24 mouse cellular contexts compared by ENCODE assay signal in the genomic region with DNA sequence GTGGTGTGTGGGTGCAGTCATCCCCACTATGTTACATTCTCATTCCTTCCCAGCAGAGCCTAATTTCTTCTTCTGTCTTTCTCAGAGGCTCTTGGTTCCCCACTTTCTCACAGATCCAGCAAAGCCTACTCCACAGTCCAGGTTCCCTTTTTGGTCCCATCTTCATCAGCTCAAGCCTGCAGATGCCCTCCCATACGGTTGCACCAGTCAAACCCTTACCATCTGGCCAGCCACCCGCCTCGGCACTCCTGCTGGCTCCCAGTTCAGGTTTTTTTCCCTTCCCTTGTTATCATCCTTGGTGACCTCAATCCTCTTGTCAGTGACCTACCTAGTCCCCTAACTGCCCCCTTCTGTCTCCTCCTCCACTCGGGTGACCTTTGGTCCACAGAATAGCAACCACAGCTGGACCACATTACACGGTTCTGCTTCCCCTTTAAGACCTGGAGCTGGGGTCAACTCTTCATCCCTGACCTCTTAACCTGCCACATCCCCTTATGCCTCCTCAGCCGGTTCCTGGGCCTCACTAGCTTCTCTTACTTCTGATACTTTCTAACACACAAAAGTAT.
DNase-seq lines count a peak whose midpoint lies in the region; ATAC-seq lines count a peak whose summit lies in the region.
"Had no signal": no experiment of that assay in that cellular context is flagged by ENCODE, and none has a peak within 500 bp of the region (broad histone marks: within the 10 kb centered on the region; RNA-seq: fewer than 3 reads in every experiment).

No protein-coding gene starts in this region.

- H3K9ac ChIP-seq in neural tube, embryonic 15.5 days (replicated peaks) = no peak overlapping the region
- H3K9ac ChIP-seq: forebrain, postnatal 0 days; intestine, embryonic 15.5 days; limb, embryonic 13.5 days; liver, embryonic 14.5 days; lung, embryonic 15.5 days had no signal

- H3K4me3 ChIP-seq in neural tube, embryonic 15.5 days (replicated peaks) = no peak overlapping the region
- H3K4me3 ChIP-seq: forebrain, embryonic 10.5 days; heart, embryonic 10.5 days; intestine, embryonic 15.5 days; limb, embryonic 13.5 days; lung, embryonic 15.5 days had no signal

- ATAC-seq in neural tube, embryonic 15.5 days (ENCODE audit: low FRiP score) = no peak
- ATAC-seq: activated CD4-positive, CD25-positive, alpha-beta regulatory T cell, adult 4 months; forebrain, postnatal 0 days; hindbrain, embryonic 16.5 days; intestine, embryonic 15.5 days had no signal

- WGBS in neural tube, embryonic 15.5 days = 33% methylated on average over 6 of the region's 6 CpGs

- H3K27me3 ChIP-seq in neural tube, embryonic 15.5 days (replicated peaks) = no peaks in the 10 kb centered on the region
- H3K27me3 ChIP-seq: intestine, embryonic 15.5 days; limb, embryonic 13.5 days; lung, embryonic 15.5 days had no signal

- no peaks in the 10 kb centered on the region for H3K4me1 ChIP-seq in neural tube, embryonic 15.5 days
- H3K4me1 ChIP-seq: intestine, embryonic 15.5 days had no signal

- no peaks in the 10 kb centered on the region for H3K36me3 ChIP-seq in neural tube, embryonic 15.5 days
- H3K36me3 ChIP-seq: forebrain, embryonic 10.5 days; heart, embryonic 10.5 days; intestine, embryonic 15.5 days; limb, embryonic 13.5 days; lung, embryonic 15.5 days had no signal

- no peak overlapping the region for H3K27ac ChIP-seq in neural tube, embryonic 15.5 days (replicated peaks)
- H3K27ac ChIP-seq: forebrain, embryonic 10.5 days; heart, embryonic 10.5 days; intestine, embryonic 15.5 days; limb, embryonic 13.5 days; liver, embryonic 14.5 days; lung, embryonic 15.5 days had no signal

- DNase-seq in cerebellum, adult 11 months = peak; percentile 44
- no peak for DNase-seq in cerebellum, postnatal 4 days (ENCODE audit: low spot score in 2 of 2)
- DNase-seq in neural tube, embryonic 10.5 days (ENCODE audit: extremely low spot score, low spot score) = peak; percentile 47
- peak; percentile 84 for DNase-seq in embryo, embryonic 10 days (ENCODE audit: low spot score)
- no peak for DNase-seq in kidney, postnatal 10 days
- no peak for DNase-seq in kidney, postnatal 4 days
- DNase-seq in right cerebral cortex, postnatal 14 days = no peak
- DNase-seq: adrenal gland, adult 8-10 months; forebrain, postnatal 0 days; gastrocnemius, postnatal 36 days; heart, postnatal 4 days; kidney, adult 8-10 months; kidney, postnatal 25 days; layer of hippocampus, postnatal 36 days; lung, postnatal 4 days had no signal

- no peak overlapping the region for H3K4me2 ChIP-seq in neural tube, embryonic 15.5 days
- H3K4me2 ChIP-seq: intestine, embryonic 15.5 days; limb, embryonic 13.5 days; lung, embryonic 15.5 days had no signal

- H3K9me3 ChIP-seq in neural tube, embryonic 15.5 days (replicated peaks) = no peaks in the 10 kb centered on the region
- H3K9me3 ChIP-seq: forebrain, embryonic 10.5 days; heart, embryonic 10.5 days; intestine, embryonic 15.5 days; limb, embryonic 13.5 days; lung, embryonic 15.5 days had no signal

Comparison
In these comparisons a context has a peak if more than half of its experiments do, and no peak if none do; other contexts are left out.
1. DNase-seq: peak in cerebellum, adult 11 months (single experiment), neural tube, embryonic 10.5 days (single experiment) and embryo, embryonic 10 days (single experiment); none in cerebellum, postnatal 4 days (0 of 2), kidney, postnatal 10 days (single experiment), kidney, postnatal 4 days (0 of 2) and right cerebral cortex, postnatal 14 days (single experiment).